Mouse (Mus musculus): ENCODE measurements around the gene Scd2.

GRCm38 (mm10) chr19:44321201-44321600 lies 27.7 kb downstream of the Scd2 start:
- TF ChIP-seq ZC3H11A (IDR thresholded peaks at IDR 0.05; ENCODE audit: borderline replicate concordance, low read depth, low read length) (no peak), HCFC1 (IDR thresholded peaks at IDR 0.05; ENCODE audit: borderline replicate concordance, insufficient read depth, low read length) (no peak)
